Mouse (Mus musculus) lung, adult 2 months (tissue): ENCODE data around the gene Cnga1.

Experiments
- CTCF ChIP-seq: fragments of 200-500 bp; IDR thresholded peaks from 2 replicates; pipeline ENCODE4 v1.5.1; 2011; ENCODE audit warnings: mild to moderate bottlenecking, low read length, control low read depth; ENCODE audit not compliant: insufficient read depth
- POLR2A ChIP-seq: fragments of 200-500 bp; IDR thresholded peaks from 2 replicates; pipeline ENCODE4 v1.6.1; 2011; ENCODE audit warnings: low read depth, mild to moderate bottlenecking, control low read depth, low read length, borderline replicate concordance; ENCODE audit errors: extremely low read depth

DNA sequence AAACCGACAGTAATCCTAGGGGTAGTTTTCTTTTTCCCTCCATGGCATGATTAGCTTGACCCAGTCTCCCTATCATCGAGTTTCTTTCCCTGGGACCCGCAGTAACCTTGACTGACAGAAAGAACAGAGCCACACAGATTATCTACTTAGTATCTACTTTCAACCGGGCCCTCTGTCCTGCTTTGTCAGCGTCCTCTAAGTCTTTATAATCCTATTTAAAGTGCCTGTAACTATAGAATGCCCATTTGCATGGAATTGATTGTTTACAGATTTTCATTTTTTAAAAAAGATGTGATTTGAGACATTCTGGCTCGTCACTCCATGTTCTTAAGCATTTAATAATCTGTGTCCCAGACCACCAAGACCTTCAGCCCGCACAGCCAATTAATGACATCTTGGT lies 420 bp downstream of the Cnga1 start:
- TF ChIP-seq POLR2A, result no peak
- TF ChIP-seq CTCF, result no peak
